Mouse (Mus musculus) limb, embryonic 13.5 days (tissue): ENCODE results near the gene Ahnak. TPM values are rescaled to one million over a fixed set of nuclear protein-coding genes. Genes with fewer than 3 reads are reported as not detected.

Experiments
- ATAC-seq: fragments of 200-750 bp; cut with Nextera tagmentation; 2 replicates; pipeline ENCODE4 v1.8.0; 2017; ENCODE audit warnings: low read depth, moderate number of reproducible peaks, moderate TSS enrichment; ENCODE audit not compliant: low FRiP score
- H3K27ac ChIP-seq: fragments of 300-500 bp; sonication (generic); 2 replicates; pipeline ENCODE4 v1.5.1; 2015; ENCODE audit warnings: inconsistent platforms, mild to moderate bottlenecking, moderate library complexity
- H3K27me3 ChIP-seq: fragments of 300-500 bp; sonication (generic); 2 replicates; pipeline ENCODE4 v1.6.1; 2015; ENCODE audit warnings: mild to moderate bottlenecking, inconsistent platforms
- H3K36me3 ChIP-seq: fragments of 300-500 bp; sonication (generic); 2 replicates; pipeline ENCODE4 v1.6.1; 2015; ENCODE audit warnings: inconsistent platforms, mild to moderate bottlenecking, moderate library complexity
- H3K4me1 ChIP-seq: fragments of 300-500 bp; sonication (generic); 2 replicates; pipeline ENCODE4 v1.6.1; 2015; ENCODE audit warnings: inconsistent platforms
- H3K4me2 ChIP-seq: fragments of 300-500 bp; sonication (generic); replicated peaks from 2 replicates; pipeline ENCODE4 v1.6.1; 2015; ENCODE audit warnings: inconsistent platforms, mild to moderate bottlenecking, moderate library complexity
- H3K4me3 ChIP-seq: fragments of 300-500 bp; sonication (generic); 2 replicates; pipeline ENCODE4 v1.5.1; 2015; ENCODE audit warnings: moderate library complexity, mild to moderate bottlenecking, inconsistent platforms
- H3K9ac ChIP-seq: fragments of 300-500 bp; sonication (generic); 2 replicates; pipeline ENCODE4 v1.6.1; 2015; ENCODE audit warnings: mild to moderate bottlenecking, inconsistent platforms
- H3K9me3 ChIP-seq: fragments of 300-500 bp; sonication (generic); 2 replicates; pipeline ENCODE4 v1.6.1; 2016; ENCODE audit warnings: inconsistent platforms
- WGBS: fragments of 180-500 bp; shearing (Covaris S2); methylation state at CpG from one replicate; pipeline ENCODE4 v1.1.7; 2015; 5-methylcytosine and 5-hydroxymethylcytosine counted together
- polyA plus RNA-seq: library from polyadenylated mRNA; unstranded; fragments of >200 nt; fragmentation: Nextera tagmentation; extraction: Ambion mirVana; gene quantifications from 2 replicates; pipeline ENCODE4 v1.2.1, GENCODE M21; 2015

Gene Ahnak
- polyA plus RNA-seq, 1 experiment from 2014 or later: 35.6 TPM

DNA sequence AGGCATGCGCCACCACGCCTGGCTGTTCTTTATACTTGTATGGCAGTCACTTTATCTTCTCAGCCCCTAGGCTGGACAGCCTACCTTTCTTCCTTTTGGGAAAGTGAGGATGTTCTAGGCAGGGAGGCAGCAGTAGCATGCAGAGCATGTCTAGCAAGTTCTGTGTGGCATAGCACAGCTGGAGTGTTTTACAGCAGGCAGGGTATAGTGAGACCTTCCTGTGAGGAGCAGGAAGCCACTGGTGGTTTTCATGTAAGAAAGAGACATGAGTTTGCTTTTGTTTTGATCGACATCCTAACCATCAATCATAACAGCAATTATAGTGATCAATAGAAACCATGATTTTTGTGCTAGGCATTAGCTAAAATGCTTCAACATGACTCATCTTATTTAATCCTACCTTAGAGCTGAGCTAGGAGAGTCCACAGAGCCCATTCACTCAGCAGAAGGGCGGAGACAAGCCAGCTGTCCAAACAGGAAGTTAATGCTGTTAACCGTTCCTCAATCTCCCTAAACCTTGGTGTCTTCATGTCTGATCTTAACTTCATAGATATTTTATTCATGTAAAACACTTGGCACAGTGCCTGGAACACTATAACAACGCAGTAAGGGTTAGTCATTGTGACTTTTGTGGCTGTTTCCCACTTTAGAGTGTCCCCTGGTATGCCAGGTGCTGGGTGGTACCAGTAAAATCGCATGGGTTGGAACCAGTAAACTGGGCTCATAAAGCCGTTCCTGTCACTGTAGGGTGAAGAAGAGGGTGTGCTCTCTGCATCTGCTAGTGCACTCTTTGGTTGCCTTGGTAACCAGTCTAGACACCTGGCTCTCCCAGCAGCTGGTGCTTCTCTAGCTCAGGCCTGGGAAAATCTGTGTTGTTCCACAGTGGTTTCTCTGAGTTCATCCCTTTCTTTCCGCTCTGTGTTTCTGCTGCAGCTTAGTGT, 76.8 kb downstream of the Ahnak start:
- 49% methylated on average over 9 of the region's 9 CpGs for WGBS
- Histone ChIP-seq H3K27me3 (no peaks in the 10 kb centered on the region), H3K27ac (no peak overlapping the region; the same call in 1 of the 2 replicates), H3K4me2 (no peak overlapping the region), H3K4me3 (no peak overlapping the region), H3K4me1 (peaks cover 27% of the 10 kb centered on the region), H3K9ac (no peak overlapping the region), H3K36me3 (no peaks in the 10 kb centered on the region), H3K9me3 (no peaks in the 10 kb centered on the region; the same call in 1 of the 2 replicates)
- ATAC-seq: peak; percentile 86

- H3K9me3 ChIP-seq: no peaks in the 10 kb centered on the region
- H3K27me3 ChIP-seq: no peaks in the 10 kb centered on the region
- H3K9ac ChIP-seq: no peak overlapping the region
- no peaks in the 10 kb centered on the region for H3K36me3 ChIP-seq
- no peak for ATAC-seq
- no peak overlapping the region for H3K27ac ChIP-seq
- H3K4me1 ChIP-seq: peaks cover 35% of the 10 kb centered on the region
- H3K4me2 ChIP-seq: no peak overlapping the region
- 77% methylated on average over 5 of the region's 5 CpGs for WGBS
- H3K4me3 ChIP-seq: no peak overlapping the region
These were observed 78.2 kb downstream of the Ahnak start for GRCm38 (mm10) chr19:9067292-9067691.

GRCm38 (mm10) chr19:9069687-9070307, 80.7 kb downstream of the Ahnak start:
- H3K4me1 ChIP-seq: peaks cover 35% of the 10 kb centered on the region
- H3K9ac ChIP-seq: no peak overlapping the region
- H3K9me3 ChIP-seq: no peaks in the 10 kb centered on the region
- no peaks in the 10 kb centered on the region for H3K36me3 ChIP-seq
- no peak overlapping the region for H3K4me3 ChIP-seq
- no peak overlapping the region for H3K4me2 ChIP-seq
- 67% methylated on average over 8 of the region's 8 CpGs for WGBS
- ATAC-seq: no peak
- H3K27me3 ChIP-seq: no peaks in the 10 kb centered on the region
- H3K27ac ChIP-seq: peak overlapping the region; percentile 48; the same call in 1 of the 2 replicates

- no peak for ATAC-seq
- H3K4me2 ChIP-seq: no peak overlapping the region
These were observed 81.2 kb downstream of the Ahnak start for GRCm38 (mm10) chr19:9070316-9070715.

DNA sequence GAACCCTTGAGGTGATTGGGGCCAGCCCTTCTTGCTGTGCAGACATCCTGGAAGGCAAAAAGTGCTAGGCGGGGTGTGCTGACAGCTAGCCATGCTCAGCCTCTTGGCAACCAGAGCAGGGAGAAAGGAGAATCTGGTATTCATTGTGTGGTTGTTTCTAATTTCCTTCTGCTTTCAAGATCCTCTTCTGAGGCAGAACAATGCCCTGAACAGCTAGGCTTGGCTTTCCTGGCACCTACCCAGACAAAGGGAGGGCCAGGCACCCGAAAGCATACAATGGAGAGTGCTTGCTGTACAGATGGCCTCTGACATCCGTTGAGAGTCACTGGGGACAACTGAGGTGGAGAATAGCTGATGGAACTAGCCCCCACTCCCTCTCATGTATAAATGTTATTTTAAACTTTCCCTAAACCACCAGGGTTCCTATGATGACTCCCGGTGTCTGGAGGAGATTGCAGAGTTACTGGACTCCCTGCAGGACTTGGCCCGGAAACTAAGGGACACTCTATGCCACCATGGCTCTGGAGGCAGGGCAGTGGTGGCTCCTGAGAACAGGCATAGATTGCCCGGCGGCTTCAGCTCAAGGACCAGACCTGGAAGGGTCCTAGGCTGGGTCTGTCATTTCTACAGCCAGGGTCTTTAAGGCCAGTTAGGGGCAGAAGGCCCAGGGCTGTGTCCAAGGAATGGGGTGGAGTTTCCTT, 82.5 kb downstream of the Ahnak start:
- Histone ChIP-seq H3K27ac (peak overlapping the region; percentile 45; the same call in 1 of the 2 replicates), H3K4me2 (no peak overlapping the region), H3K9me3 (no peaks in the 10 kb centered on the region), H3K4me3 (no peak overlapping the region), H3K27me3 (no peaks in the 10 kb centered on the region), H3K4me1 (peaks cover 25% of the 10 kb centered on the region), H3K36me3 (no peaks in the 10 kb centered on the region), H3K9ac (no peak overlapping the region)
- no peak for ATAC-seq
- WGBS: 64% methylated on average over 7 of the region's 7 CpGs

More at GRCm38 (mm10) chr19:9070316-9070715, 81.2 kb downstream of the Ahnak start:
- Histone ChIP-seq H3K9me3 (no peaks in the 10 kb centered on the region), H3K4me3 (no peak overlapping the region), H3K27ac (peak overlapping the region; percentile 48; the same call in 1 of the 2 replicates), H3K4me1 (peaks cover 35% of the 10 kb centered on the region), H3K9ac (no peak overlapping the region), H3K27me3 (no peaks in the 10 kb centered on the region), H3K36me3 (no peaks in the 10 kb centered on the region)
- WGBS: 58% methylated on average over 2 of the region's 2 CpGs

DNA sequence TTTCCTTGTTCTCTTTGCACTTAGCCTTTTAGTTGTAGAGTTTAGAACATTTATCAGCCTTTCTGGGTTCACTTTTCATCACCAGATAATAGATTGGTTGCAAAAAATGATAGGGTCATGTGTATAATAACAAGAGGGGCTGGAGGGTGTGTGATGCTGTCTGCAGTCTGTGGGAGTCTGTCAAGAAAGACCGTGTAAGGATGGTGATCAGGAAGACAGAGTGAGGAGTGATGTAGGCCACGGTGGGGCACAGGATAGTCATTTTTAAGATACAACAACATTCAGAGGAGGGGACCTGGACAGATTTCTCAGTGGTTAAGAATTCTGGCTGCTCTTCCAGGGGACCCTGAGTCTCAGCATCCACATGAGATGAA, 83.1 kb downstream of the Ahnak start:
- no peak overlapping the region for H3K4me3 ChIP-seq
- H3K4me2 ChIP-seq: no peak overlapping the region
- H3K27me3 ChIP-seq: no peaks in the 10 kb centered on the region
- 82% methylated on average over 2 of the region's 2 CpGs for WGBS
- ATAC-seq: no peak
- H3K4me1 ChIP-seq: peaks cover 22% of the 10 kb centered on the region
- no peak overlapping the region for H3K9ac ChIP-seq
- peak overlapping the region; percentile 45; the same call in 1 of the 2 replicates for H3K27ac ChIP-seq
- no peaks in the 10 kb centered on the region for H3K36me3 ChIP-seq
- no peaks in the 10 kb centered on the region for H3K9me3 ChIP-seq

- H3K9me3 ChIP-seq: no peaks in the 10 kb centered on the region
- no peaks in the 10 kb centered on the region for H3K36me3 ChIP-seq
- no peak overlapping the region for H3K4me3 ChIP-seq
- H3K27me3 ChIP-seq: no peaks in the 10 kb centered on the region
- no peak for ATAC-seq
- no peak overlapping the region for H3K27ac ChIP-seq
- WGBS: 73% methylated on average over 12 of the region's 12 CpGs
- H3K4me2 ChIP-seq: no peak overlapping the region
- H3K9ac ChIP-seq: no peak overlapping the region
- H3K4me1 ChIP-seq: peaks cover 22% of the 10 kb centered on the region
These were observed 84.8 kb downstream of the Ahnak start for GRCm38 (mm10) chr19:9073776-9074411.

DNA sequence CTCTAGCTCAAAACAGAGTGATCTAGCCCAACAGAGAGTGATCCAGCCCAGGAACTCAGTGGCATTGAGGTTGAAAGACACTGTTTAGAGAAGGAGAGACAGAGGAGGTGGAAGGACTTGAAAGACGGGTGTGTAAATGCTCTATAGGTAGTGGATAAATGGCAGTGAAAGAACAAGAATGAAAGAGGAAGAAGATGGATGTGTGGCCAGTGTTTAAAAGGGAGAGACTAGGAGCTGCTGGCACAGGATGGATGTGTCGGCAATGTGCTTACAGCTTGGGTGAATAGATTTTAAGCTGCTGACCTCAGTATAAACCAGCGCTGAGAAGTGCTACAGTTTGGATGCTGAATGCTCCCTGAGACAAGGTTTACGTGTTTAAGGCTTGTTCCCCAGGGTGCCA, 85.3 kb downstream of the Ahnak start:
- WGBS: 67% methylated on average over 4 of the region's 4 CpGs
- H3K27me3 ChIP-seq: no peaks in the 10 kb centered on the region
- no peak overlapping the region for H3K4me2 ChIP-seq
- H3K4me1 ChIP-seq: peaks cover 22% of the 10 kb centered on the region
- no peaks in the 10 kb centered on the region for H3K36me3 ChIP-seq
- H3K9me3 ChIP-seq: no peaks in the 10 kb centered on the region
- H3K9ac ChIP-seq: no peak overlapping the region
- no peak for ATAC-seq
- H3K4me3 ChIP-seq: no peak overlapping the region
- H3K27ac ChIP-seq: no peak overlapping the region

GRCm38 (mm10) chr19:9075558-9075957, 86.5 kb downstream of the Ahnak start:
- Histone ChIP-seq H3K4me3 (no peak overlapping the region), H3K4me2 (no peak overlapping the region), H3K27me3 (no peaks in the 10 kb centered on the region), H3K36me3 (no peaks in the 10 kb centered on the region), H3K9ac (no peak overlapping the region), H3K27ac (no peak overlapping the region), H3K4me1 (peaks cover 11% of the 10 kb centered on the region; the same call in 1 of the 2 replicates), H3K9me3 (no peaks in the 10 kb centered on the region)
- WGBS: 77% methylated on average over 2 of the region's 2 CpGs
- no peak for ATAC-seq

DNA sequence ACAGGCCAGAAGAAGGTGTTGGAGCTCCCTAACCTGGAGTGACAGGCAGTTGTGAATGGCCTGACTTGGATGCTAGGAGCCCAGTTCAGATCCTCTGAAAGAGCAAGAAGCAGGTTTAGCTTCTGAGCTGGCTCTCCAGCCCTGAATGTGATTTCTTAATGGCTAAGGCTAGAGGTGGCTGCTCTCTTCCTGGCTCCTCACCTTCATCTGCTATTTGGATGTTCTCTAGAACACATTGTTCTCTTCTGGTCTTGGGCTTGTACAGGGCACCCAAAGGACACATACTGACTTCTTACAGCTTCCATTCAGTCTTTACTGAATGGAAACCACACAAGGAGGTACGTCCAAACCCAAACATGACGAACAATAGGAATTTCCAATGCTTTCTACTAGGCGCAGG, 87.0 kb downstream of the Ahnak start:
- no peaks in the 10 kb centered on the region for H3K9me3 ChIP-seq
- WGBS: 86% methylated on average over 3 of the region's 3 CpGs
- no peak for ATAC-seq
- peaks cover 6% of the 10 kb centered on the region; the same call in 1 of the 2 replicates for H3K4me1 ChIP-seq
- H3K4me2 ChIP-seq: no peak overlapping the region
- H3K36me3 ChIP-seq: no peaks in the 10 kb centered on the region
- H3K27me3 ChIP-seq: no peaks in the 10 kb centered on the region
- H3K27ac ChIP-seq: no peak overlapping the region
- no peak overlapping the region for H3K4me3 ChIP-seq
- H3K9ac ChIP-seq: no peak overlapping the region

- no peak for ATAC-seq
- H3K27me3 ChIP-seq: no peaks in the 10 kb centered on the region
- no peaks in the 10 kb centered on the region for H3K36me3 ChIP-seq
- no peak overlapping the region for H3K4me3 ChIP-seq
- H3K4me2 ChIP-seq: no peak overlapping the region
- H3K4me1 ChIP-seq: peaks cover 5% of the 10 kb centered on the region
- 75% methylated on average over 4 of the region's 4 CpGs for WGBS
- no peak overlapping the region for H3K27ac ChIP-seq
- no peak overlapping the region for H3K9ac ChIP-seq
- no peaks in the 10 kb centered on the region for H3K9me3 ChIP-seq
These were observed 88.0 kb downstream of the Ahnak start for GRCm38 (mm10) chr19:9076982-9077660.
